Mouse (Mus musculus) forebrain, embryonic 16.5 days (tissue): ENCODE measurements around the gene Srebf2. TPM values are rescaled to one million over a fixed set of nuclear protein-coding genes. Genes with fewer than 3 reads are reported as not detected.

Experiments
- ATAC-seq: fragments of 200-750 bp; cut with Nextera tagmentation; 2 replicates; pipeline ENCODE4 v1.8.0; 2017; ENCODE audit warnings: mild to moderate bottlenecking, moderate library complexity
- H3K27ac ChIP-seq: fragments of 300-500 bp; sonication (generic); 2 replicates; pipeline ENCODE4 v1.5.1; 2014; ENCODE audit warnings: low read length, control low read depth
- H3K27me3 ChIP-seq: fragments of 300-500 bp; sonication (generic); replicated peaks from 2 replicates; pipeline ENCODE4 v1.6.1; 2014; ENCODE audit warnings: low read length; ENCODE audit not compliant: control insufficient read depth, insufficient read depth
- H3K36me3 ChIP-seq: fragments of 300-500 bp; sonication (generic); 2 replicates; pipeline ENCODE4 v1.6.1; 2014; ENCODE audit not compliant: control insufficient read depth, insufficient read depth
- H3K4me1 ChIP-seq: fragments of 300-500 bp; sonication (generic); replicated peaks from 2 replicates; pipeline ENCODE4 v1.6.1; 2014; ENCODE audit warnings: low read length; ENCODE audit not compliant: control insufficient read depth, insufficient read depth
- H3K4me2 ChIP-seq: fragments of 300-500 bp; sonication (generic); 2 replicates; pipeline ENCODE4 v1.6.1; 2014; ENCODE audit warnings: mild to moderate bottlenecking, low read length, control low read depth
- H3K4me3 ChIP-seq: fragments of 300-500 bp; sonication (generic); replicated peaks from 2 replicates; pipeline ENCODE4 v1.5.1; 2014; ENCODE audit warnings: mild to moderate bottlenecking, low read length, control low read depth
- H3K9ac ChIP-seq: fragments of 300-500 bp; sonication (generic); replicated peaks from 2 replicates; pipeline ENCODE4 v1.6.1; 2014; ENCODE audit warnings: low read depth, low read length, control low read depth
- H3K9me3 ChIP-seq: fragments of 300-500 bp; sonication (generic); 2 replicates; pipeline ENCODE4 v1.6.1; 2016; ENCODE audit warnings: low read length; ENCODE audit not compliant: control insufficient read depth
- WGBS: fragments of 180-500 bp; shearing (Covaris S2); extraction: QIAGEN DNeasy Blood & Tissue Kit; methylation state at CpG from one replicate; pipeline ENCODE4 v1.1.7; 2014; 5-methylcytosine and 5-hydroxymethylcytosine counted together
- polyA plus RNA-seq: library from polyadenylated mRNA; unstranded; fragments of >200 nt; fragmentation: Nextera tagmentation; extraction: Ambion mirVana; gene quantifications from 2 replicates; pipeline ENCODE4 v1.2.1, GENCODE M21; 2015

The Srebf2 gene
- polyA plus RNA-seq, 1 experiment from 2014 or later, result 229 TPM

DNA sequence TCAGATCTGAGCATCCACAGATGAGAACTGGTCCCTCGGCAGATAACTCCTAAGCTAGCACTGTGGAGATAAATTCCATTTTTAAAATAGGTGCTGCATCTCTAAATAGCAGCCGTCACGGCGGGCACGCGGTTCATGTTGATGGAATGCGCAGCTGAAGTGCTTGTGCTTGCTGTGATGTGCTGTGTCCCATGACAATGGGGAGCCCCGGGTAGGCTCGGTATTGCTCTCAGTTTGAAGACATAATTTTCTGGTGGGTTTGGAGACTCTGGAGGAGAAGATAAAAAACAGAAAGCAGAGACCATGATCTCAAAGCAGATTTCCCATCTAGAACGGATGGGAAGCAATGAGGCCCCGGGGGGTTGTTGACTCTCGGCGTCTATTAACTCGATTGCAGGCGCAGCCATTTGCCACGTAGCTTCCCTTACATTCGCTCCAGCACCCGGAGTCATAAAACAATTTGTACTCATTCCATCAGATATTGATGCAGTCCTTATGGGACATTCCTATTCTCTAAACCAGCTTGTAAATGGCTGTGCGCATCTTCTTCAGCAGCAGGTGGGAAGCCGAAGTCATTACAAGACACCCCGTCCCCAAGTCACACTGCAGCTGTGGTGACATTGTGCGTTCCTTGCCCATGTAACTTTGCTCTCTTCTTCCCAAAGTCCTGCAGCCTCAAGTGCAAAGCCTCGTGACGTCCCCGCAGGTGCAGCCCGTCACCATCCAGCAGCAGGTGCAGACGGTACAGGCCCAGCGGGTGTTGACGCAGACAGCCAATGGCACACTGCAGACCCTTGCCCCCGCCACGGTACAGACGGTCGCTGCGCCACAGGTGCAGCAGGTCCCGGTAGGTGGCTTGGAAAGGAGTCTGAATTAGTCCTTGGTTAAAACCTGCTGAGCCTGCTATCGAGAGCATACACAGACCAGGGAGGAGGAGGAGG is 23.7 kb downstream of the Srebf2 start:
- WGBS, result 86% methylated on average over 36 of the region's 36 CpGs
- no peak overlapping the region for H3K9ac ChIP-seq
- peaks cover 29% of the 10 kb centered on the region for H3K36me3 ChIP-seq
- ATAC-seq, result no peak
- H3K27me3 ChIP-seq, result no peaks in the 10 kb centered on the region
- H3K27ac ChIP-seq, result no peak overlapping the region
- H3K4me2 ChIP-seq, result no peak overlapping the region
- no peaks in the 10 kb centered on the region for H3K9me3 ChIP-seq
- H3K4me3 ChIP-seq, result no peak overlapping the region
- peaks cover 10% of the 10 kb centered on the region for H3K4me1 ChIP-seq

DNA sequence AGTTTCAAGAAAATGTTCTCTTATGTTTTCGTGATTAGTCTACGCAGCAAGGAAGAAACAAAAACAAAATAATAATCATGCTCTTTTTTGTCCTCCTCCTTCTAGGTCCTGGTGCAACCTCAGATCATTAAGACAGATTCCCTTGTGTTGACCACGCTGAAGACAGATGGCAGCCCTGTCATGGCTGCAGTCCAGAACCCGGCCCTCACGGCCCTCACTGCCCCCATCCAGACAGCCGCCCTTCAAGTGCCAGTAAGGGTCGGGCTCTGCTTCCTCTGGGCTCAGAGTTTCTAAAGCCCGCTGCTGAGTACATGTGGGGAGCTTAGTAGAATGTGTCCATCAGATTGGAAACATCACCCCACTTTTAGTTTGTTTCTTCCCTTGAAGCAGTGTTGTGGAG is 25.7 kb downstream of the Srebf2 start:
- H3K4me1 ChIP-seq, result no peaks in the 10 kb centered on the region
- no peak overlapping the region for H3K4me2 ChIP-seq
- H3K9me3 ChIP-seq, result no peaks in the 10 kb centered on the region
- H3K9ac ChIP-seq, result no peak overlapping the region
- H3K4me3 ChIP-seq, result no peak overlapping the region
- 77% methylated on average over 8 of the region's 8 CpGs for WGBS
- H3K36me3 ChIP-seq, result peaks cover 42% of the 10 kb centered on the region
- H3K27ac ChIP-seq, result no peak overlapping the region
- no peak for ATAC-seq
- no peaks in the 10 kb centered on the region for H3K27me3 ChIP-seq

DNA sequence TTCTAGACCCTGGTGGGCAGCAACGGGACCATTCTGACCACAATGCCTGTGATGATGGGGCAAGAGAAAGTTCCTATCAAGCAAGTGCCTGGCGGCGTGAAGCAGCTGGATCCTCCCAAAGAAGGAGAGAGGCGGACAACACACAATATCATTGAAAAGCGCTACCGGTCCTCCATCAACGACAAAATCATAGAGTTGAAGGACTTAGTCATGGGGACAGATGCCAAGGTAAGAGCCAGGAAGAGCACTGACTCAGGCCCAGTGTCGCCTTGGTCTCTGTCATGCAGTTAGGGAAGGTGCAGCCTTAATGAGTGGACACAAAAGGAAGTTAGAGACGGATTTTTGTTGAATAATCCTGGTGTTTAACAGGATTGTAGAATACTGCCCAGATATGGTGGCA is 28.1 kb downstream of the Srebf2 start:
- no peak for ATAC-seq
- no peaks in the 10 kb centered on the region for H3K9me3 ChIP-seq
- H3K4me2 ChIP-seq, result no peak overlapping the region
- H3K27ac ChIP-seq, result no peak overlapping the region
- peaks cover 61% of the 10 kb centered on the region for H3K36me3 ChIP-seq
- 95% methylated on average over 9 of the region's 9 CpGs for WGBS
- no peak overlapping the region for H3K4me3 ChIP-seq
- no peak overlapping the region for H3K9ac ChIP-seq
- H3K27me3 ChIP-seq, result no peaks in the 10 kb centered on the region
- no peaks in the 10 kb centered on the region for H3K4me1 ChIP-seq

- Histone ChIP-seq H3K4me3 (no peak overlapping the region), H3K27ac (no peak overlapping the region), H3K27me3 (no peaks in the 10 kb centered on the region), H3K9ac (no peak overlapping the region), H3K36me3 (peaks cover 63% of the 10 kb centered on the region), H3K9me3 (0 out of 2 replicates have a peak, but pooled peaks cover 3% of the 10 kb centered on the region), H3K4me2 (no peak overlapping the region), H3K4me1 (no peaks in the 10 kb centered on the region)
- ATAC-seq, result no peak
- WGBS, result 79% methylated on average over 7 of the region's 7 CpGs
These were observed 30.8 kb downstream of the Srebf2 start for GRCm38 (mm10) chr15:82177743-82178290.

DNA sequence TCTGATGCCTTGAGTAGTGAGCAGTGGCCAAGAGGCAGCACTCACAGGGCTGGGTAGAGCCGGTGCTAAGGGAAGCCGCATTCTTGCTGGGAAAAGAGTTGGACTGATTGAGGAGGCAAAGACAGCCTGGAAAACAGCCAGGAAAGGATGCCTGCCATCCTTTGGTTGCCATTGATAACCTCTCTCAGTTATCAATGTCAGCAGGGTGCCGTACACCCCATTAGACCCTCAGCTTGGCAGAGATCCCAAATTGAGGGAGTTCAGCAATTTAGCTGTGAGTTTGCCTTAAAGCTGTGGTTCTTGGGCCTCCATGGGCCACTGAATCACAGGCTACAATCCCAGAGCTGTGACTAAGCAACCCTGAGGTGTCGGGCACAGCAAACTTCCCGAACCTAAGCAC is 34.1 kb downstream of the Srebf2 start:
- H3K4me2 ChIP-seq, result no peak overlapping the region
- no peak overlapping the region for H3K4me3 ChIP-seq
- no peaks in the 10 kb centered on the region for H3K27me3 ChIP-seq
- H3K4me1 ChIP-seq, result no peaks in the 10 kb centered on the region
- 72% methylated on average over 5 of the region's 5 CpGs for WGBS
- H3K9me3 ChIP-seq, result 0 out of 2 replicates have a peak, but pooled peaks cover 3% of the 10 kb centered on the region
- H3K9ac ChIP-seq, result no peak overlapping the region
- ATAC-seq, result no peak
- H3K27ac ChIP-seq, result no peak overlapping the region
- H3K36me3 ChIP-seq, result peaks cover 61% of the 10 kb centered on the region

- Histone ChIP-seq H3K9me3 (0 out of 2 replicates have a peak, but pooled peaks cover 3% of the 10 kb centered on the region), H3K4me3 (no peak overlapping the region), H3K4me1 (no peaks in the 10 kb centered on the region), H3K27me3 (no peaks in the 10 kb centered on the region), H3K36me3 (peaks cover 65% of the 10 kb centered on the region), H3K4me2 (no peak overlapping the region), H3K9ac (no peak overlapping the region), H3K27ac (no peak overlapping the region)
- no peak for ATAC-seq
- WGBS, result 99% methylated on average over 4 of the region's 4 CpGs
These were observed 35.3 kb downstream of the Srebf2 start for GRCm38 (mm10) chr15:82182311-82182710.

- H3K9ac ChIP-seq, result no peak overlapping the region
- no peaks in the 10 kb centered on the region for H3K27me3 ChIP-seq
- H3K4me3 ChIP-seq, result no peak overlapping the region
- no peak overlapping the region for H3K4me2 ChIP-seq
- no peak for ATAC-seq
- WGBS, result 94% methylated on average over 10 of the region's 10 CpGs
- H3K9me3 ChIP-seq, result 0 out of 2 replicates have a peak, but pooled peaks cover 3% of the 10 kb centered on the region
- no peaks in the 10 kb centered on the region for H3K4me1 ChIP-seq
- H3K27ac ChIP-seq, result no peak overlapping the region
- H3K36me3 ChIP-seq, result peaks cover 60% of the 10 kb centered on the region
These were observed 36.6 kb downstream of the Srebf2 start for GRCm38 (mm10) chr15:82183596-82183995.

DNA sequence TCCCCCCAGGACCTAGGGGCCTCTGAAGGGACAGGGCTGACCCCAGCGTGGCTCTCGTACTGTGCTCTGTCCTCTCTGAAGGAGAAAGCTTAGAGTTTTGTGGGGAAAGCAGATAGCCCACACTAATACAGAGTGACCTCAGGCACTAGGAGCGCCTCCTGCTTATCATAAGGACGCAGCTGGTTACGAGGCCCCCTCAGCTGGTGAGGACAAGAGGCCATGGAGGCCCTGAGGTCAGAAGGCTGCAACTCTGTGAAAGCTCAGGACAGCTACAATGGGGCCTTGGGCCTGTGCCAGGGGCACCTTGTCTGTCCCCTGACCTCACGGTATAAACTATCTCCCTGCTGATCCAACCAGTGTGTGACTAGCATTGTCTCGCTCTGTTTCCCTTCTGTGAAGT is 37.2 kb downstream of the Srebf2 start:
- Histone ChIP-seq H3K4me3 (no peak overlapping the region), H3K27me3 (no peaks in the 10 kb centered on the region), H3K4me2 (no peak overlapping the region), H3K36me3 (peaks cover 58% of the 10 kb centered on the region), H3K9ac (no peak overlapping the region), H3K4me1 (no peaks in the 10 kb centered on the region), H3K9me3 (0 out of 2 replicates have a peak, but pooled peaks cover 3% of the 10 kb centered on the region), H3K27ac (no peak overlapping the region)
- WGBS, result 92% methylated on average over 7 of the region's 7 CpGs
- ATAC-seq, result no peak

GRCm38 (mm10) chr15:82184656-82185055 is 37.7 kb downstream of the Srebf2 start:
- no peaks in the 10 kb centered on the region for H3K27me3 ChIP-seq
- no peak for ATAC-seq
- H3K4me2 ChIP-seq, result no peak overlapping the region
- 91% methylated on average over 10 of the region's 10 CpGs for WGBS
- H3K9ac ChIP-seq, result no peak overlapping the region
- H3K4me3 ChIP-seq, result no peak overlapping the region
- H3K36me3 ChIP-seq, result peaks cover 54% of the 10 kb centered on the region
- H3K27ac ChIP-seq, result no peak overlapping the region
- H3K9me3 ChIP-seq, result 0 out of 2 replicates have a peak, but pooled peaks cover 3% of the 10 kb centered on the region
- no peaks in the 10 kb centered on the region for H3K4me1 ChIP-seq
